Mouse (Mus musculus) ES-Bruce4 (cell line): ENCODE data around the gene Tgoln1. TPM values are rescaled to one million over a fixed set of nuclear protein-coding genes. Genes with fewer than 3 reads are reported as not detected.

Experiments
- H3K27ac ChIP-seq: 2 replicates; pipeline ENCODE4 v1.5.1; 2012; ENCODE audit warnings: low read length, inconsistent platforms; ENCODE audit not compliant: insufficient read depth
- H3K27me3 ChIP-seq: 2 replicates; pipeline ENCODE4 v1.6.1; 2012; ENCODE audit warnings: mild to moderate bottlenecking, low read length, inconsistent platforms; ENCODE audit not compliant: control insufficient read depth, poor library complexity, insufficient read depth, severe bottlenecking
- H3K36me3 ChIP-seq: 2 replicates; pipeline ENCODE4 v1.6.1; 2012; ENCODE audit warnings: inconsistent platforms, mild to moderate bottlenecking, low read length, moderate library complexity; ENCODE audit not compliant: control insufficient read depth, poor library complexity, insufficient read depth, severe bottlenecking
- H3K4me1 ChIP-seq: one replicate; pipeline ENCODE4 v1.8.1; 2011; ENCODE audit warnings: low read length; ENCODE audit not compliant: control insufficient read depth, insufficient read depth
- H3K4me3 ChIP-seq: 2 replicates; pipeline ENCODE4 v1.5.1; 2011; ENCODE audit warnings: low read depth, mild to moderate bottlenecking, low read length
- H3K9ac ChIP-seq: 2 replicates; pipeline ENCODE4 v1.6.1; 2012; ENCODE audit warnings: low read depth, mild to moderate bottlenecking, inconsistent platforms; ENCODE audit not compliant: poor library complexity, severe bottlenecking
- H3K9me3 ChIP-seq: replicated peaks from 2 replicates; pipeline ENCODE4 v1.6.1; 2012; ENCODE audit warnings: mild to moderate bottlenecking, low read length, inconsistent platforms; ENCODE audit not compliant: control insufficient read depth, poor library complexity, insufficient read depth, severe bottlenecking
- CTCF ChIP-seq: IDR thresholded peaks from one replicate; pipeline ENCODE4 v1.8.1; 2011; ENCODE audit warnings: low read depth, low read length
- EP300 ChIP-seq: IDR thresholded peaks from 2 replicates; pipeline ENCODE4 v1.6.1; 2011; ENCODE audit warnings: low read depth, low read length; ENCODE audit not compliant: insufficient read depth
- POLR2A ChIP-seq: IDR thresholded peaks from one replicate; pipeline ENCODE4 v1.8.1; 2011; ENCODE audit warnings: low read length; ENCODE audit not compliant: insufficient read depth
- polyA plus RNA-seq: library from polyadenylated mRNA; stranded (reverse); fragments of >200 nt; gene quantifications from 2 replicates; pipeline ENCODE4 v1.2.4, GENCODE M21; 2011; ENCODE audit warnings: low read depth; ENCODE audit not compliant: missing spikeins, insufficient read depth, insufficient read length

Tgoln1 gene
- polyA plus RNA-seq, 1 experiment, result 34.1 TPM

DNA sequence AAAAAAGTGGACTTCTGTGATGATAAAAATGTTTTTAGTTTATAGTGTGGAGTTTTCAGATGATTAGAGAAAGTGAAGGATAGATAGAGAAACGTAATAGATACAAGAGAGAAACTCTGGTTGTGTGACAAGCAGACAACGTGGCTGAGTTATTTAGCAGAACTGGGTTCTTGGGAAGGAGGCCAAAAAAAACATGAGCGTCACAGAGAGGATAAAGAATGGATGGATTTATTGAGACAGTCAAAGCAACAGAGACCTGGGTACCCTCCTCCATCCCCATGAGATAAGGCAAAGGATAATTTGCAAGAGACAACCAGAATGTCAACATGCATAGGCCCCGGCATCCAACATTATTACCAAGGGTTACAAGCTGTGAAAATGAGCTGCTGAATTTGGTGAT, 6.5 kb downstream of the Tgoln1 start:
- Histone ChIP-seq H3K9me3 (no peaks in the 10 kb centered on the region), H3K4me1 (no peaks in the 10 kb centered on the region), H3K4me3 (no peak overlapping the region), H3K9ac (no peak overlapping the region), H3K36me3 (peaks cover 59% of the 10 kb centered on the region), H3K27ac (no peak overlapping the region), H3K27me3 (no peaks in the 10 kb centered on the region)
- no peak for TF ChIP-seq CTCF
- TF ChIP-seq EP300, result no peak
- TF ChIP-seq POLR2A, result no peak

DNA sequence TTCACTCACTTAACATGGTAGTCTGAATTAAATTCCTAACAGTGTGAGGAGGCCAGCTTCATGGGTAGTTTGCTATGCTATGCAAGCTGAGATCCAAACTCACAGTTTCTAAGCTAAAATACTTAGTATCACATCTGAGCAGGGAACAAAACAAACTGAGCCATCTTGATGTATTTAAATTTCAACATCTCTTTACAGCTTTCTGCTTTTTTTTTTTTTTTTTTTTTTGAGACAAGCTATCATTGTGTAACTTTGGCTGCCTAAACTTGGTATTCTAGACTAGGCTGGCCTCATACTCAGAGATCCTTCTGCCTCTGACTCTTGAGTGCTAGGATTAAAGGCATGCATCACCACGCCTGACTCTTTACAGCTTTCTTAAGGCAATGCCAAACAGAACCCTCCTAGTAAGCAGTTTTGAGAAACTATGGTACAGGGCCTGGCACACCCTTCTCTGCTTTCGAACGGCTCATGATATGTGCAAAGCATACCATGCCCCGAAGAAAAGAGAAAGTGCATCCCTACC, 8.1 kb downstream of the Tgoln1 start:
- no peaks in the 10 kb centered on the region for H3K9me3 ChIP-seq
- no peak overlapping the region for H3K9ac ChIP-seq
- no peak overlapping the region for H3K27ac ChIP-seq
- H3K4me3 ChIP-seq, result no peak overlapping the region
- peaks cover 60% of the 10 kb centered on the region for H3K36me3 ChIP-seq
- no peak for TF ChIP-seq EP300
- no peak for TF ChIP-seq POLR2A
- TF ChIP-seq CTCF, result no peak
- no peaks in the 10 kb centered on the region for H3K27me3 ChIP-seq
- H3K4me1 ChIP-seq, result no peaks in the 10 kb centered on the region

DNA sequence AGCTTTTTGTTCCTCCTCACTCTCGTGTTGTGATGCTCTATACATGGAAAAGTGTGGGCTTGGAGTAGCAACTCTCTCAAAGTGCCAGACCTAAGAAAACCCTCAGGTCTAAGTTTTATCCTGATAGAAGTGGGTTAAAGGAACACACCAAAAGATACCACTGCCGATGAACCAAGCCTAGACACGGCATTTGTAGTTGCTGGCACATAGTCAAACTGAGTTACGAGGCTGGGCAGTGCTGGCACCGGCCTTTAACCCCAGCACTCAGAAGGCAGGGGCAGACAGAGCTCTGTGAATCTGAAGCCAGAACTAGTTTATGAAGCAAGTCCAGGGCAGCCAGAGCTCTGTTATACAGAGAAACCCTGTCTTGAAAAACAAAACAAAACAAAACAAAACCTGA, 9.1 kb downstream of the Tgoln1 start:
- no peaks in the 10 kb centered on the region for H3K27me3 ChIP-seq
- no peak overlapping the region for H3K4me3 ChIP-seq
- no peak overlapping the region for H3K27ac ChIP-seq
- H3K9me3 ChIP-seq, result no peaks in the 10 kb centered on the region
- peaks cover 51% of the 10 kb centered on the region for H3K36me3 ChIP-seq
- TF ChIP-seq POLR2A (no peak), EP300 (no peak), CTCF (no peak)
- H3K9ac ChIP-seq, result no peak overlapping the region
- H3K4me1 ChIP-seq, result no peaks in the 10 kb centered on the region

DNA sequence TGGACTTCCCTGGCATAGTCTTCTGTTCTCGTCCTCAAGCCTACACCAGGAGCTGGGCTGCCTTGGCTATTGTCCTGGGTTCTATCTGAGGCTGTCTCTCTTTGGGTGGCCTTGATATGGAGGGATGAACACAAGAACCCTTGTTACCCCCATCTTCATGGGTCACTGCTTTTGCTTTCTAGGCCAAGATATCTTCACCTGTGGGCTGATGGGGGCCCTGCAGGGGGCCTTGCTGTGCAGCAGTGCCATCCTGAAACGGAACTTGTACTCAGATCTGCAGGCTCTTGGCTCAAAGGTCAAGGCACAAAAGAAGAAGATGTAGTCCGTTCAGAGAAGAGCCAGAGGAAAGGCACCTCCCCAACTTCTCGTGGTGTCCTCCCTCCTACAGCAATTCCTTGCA, 9.7 kb downstream of the Tgoln1 start:
- TF ChIP-seq EP300 (no peak), POLR2A (no peak), CTCF (no peak)
- no peaks in the 10 kb centered on the region for H3K9me3 ChIP-seq
- no peak overlapping the region for H3K4me3 ChIP-seq
- no peak overlapping the region for H3K27ac ChIP-seq
- no peaks in the 10 kb centered on the region for H3K27me3 ChIP-seq
- H3K36me3 ChIP-seq, result peaks cover 48% of the 10 kb centered on the region
- H3K9ac ChIP-seq, result no peak overlapping the region
- no peaks in the 10 kb centered on the region for H3K4me1 ChIP-seq

DNA sequence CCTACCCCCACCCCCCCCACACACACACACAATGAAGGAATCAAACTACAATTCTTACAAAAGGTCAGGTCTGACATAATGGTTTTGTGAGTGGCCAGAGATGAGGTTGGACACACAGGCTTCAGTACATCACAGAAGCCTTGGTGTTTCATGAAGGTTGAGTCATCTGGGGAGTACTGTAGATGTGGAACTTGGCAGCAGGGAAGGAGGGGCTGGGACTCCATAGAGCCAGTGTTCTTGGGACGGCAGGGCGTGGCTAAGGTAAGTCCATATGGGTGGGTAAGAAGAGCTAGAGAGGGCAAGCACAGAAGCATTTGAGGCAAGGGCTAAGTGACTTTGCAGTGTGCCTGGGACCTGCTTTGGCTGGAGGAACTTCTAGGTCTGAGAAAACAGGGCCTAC, 12.7 kb downstream of the Tgoln1 start:
- H3K36me3 ChIP-seq, result peaks cover 22% of the 10 kb centered on the region

DNA sequence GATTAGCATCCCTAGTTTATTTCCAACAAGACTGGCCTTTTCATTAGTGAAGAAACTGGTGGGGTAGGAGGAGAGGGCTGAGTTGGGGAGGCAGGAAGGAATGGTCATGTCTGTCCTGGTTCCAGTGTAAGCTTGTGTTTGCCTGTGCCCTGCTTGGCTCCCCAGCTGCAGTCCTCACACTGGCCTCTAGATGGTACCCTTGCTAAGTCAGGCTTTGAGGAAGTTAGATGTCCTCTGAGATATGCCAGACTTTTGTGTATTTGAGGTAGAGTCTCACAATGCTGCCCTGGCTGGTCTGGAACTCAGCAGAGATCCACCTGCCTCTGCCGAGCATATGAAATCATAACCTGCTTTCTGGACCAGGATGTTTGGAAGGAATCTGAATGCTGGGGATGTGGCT, 15.1 kb downstream of the Tgoln1 start:
- TF ChIP-seq POLR2A (no peak), EP300 (no peak), CTCF (peak; percentile 89)
- no peaks in the 10 kb centered on the region for H3K9me3 ChIP-seq

More for the DNA sequence above, 12.7 kb downstream of the Tgoln1 start:
- Histone ChIP-seq H3K27me3 (no peaks in the 10 kb centered on the region), H3K9ac (no peak overlapping the region), H3K4me1 (no peaks in the 10 kb centered on the region), H3K27ac (no peak overlapping the region), H3K9me3 (no peaks in the 10 kb centered on the region), H3K4me3 (no peak overlapping the region)
- TF ChIP-seq EP300, result no peak
- no peak for TF ChIP-seq CTCF
- no peak for TF ChIP-seq POLR2A

More for the DNA sequence above, 15.1 kb downstream of the Tgoln1 start:
- H3K27ac ChIP-seq, result no peak overlapping the region
- no peak overlapping the region for H3K9ac ChIP-seq
- no peaks in the 10 kb centered on the region for H3K27me3 ChIP-seq
- H3K4me3 ChIP-seq, result no peak overlapping the region
- H3K4me1 ChIP-seq, result no peaks in the 10 kb centered on the region
- peaks cover 11% of the 10 kb centered on the region; the same call in 1 of the 2 replicates for H3K36me3 ChIP-seq
